Mouse (Mus musculus): Measurements from ENCODE around the gene Tob1.

DNA sequence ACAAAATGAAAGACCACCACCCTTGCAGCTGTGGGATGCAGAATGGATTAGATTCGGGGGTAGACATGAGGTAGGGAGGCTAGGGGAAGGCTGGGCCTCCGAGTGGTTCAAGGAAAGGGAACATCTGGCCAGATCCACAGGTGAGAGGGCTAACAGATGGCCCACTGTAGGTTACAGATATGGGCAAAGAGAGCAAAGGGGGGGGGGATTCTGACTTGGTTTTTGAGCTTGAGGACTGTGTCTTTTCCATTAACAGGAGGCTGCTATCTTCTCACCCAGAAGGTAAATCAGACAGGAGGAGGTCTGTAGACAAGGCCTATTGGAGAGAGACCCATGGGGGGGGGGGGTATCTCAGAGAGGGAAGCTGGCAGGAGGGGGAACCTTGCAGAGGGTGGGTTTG, 11.5 kb upstream of the Tob1 start:
- TF ChIP-seq CTCF (IDR thresholded peaks at IDR 0.05; ENCODE audit: low read depth, low read length) (no peak), POLR2A (IDR thresholded peaks at IDR 0.05; ENCODE audit: insufficient read depth, low read length) (no peak)

Measured in ES-Bruce4 (cell line).